Mouse (Mus musculus) T-cell, adult 2 months (primary cell): ENCODE results near the gene Myom1.

ENCODE experiments used
- DNase-seq: peaks from one replicate; pipeline ENCODE4 v3.0.0; 2022; ENCODE audit warnings: low spot score

Gene Myom1

GRCm38 (mm10) chr17:71017457-71017998, 15.1 kb downstream of the Myom1 start:
- DNase-seq, result no peak

- no peak for DNase-seq
Measured at GRCm38 (mm10) chr17:71018151-71018550, 15.7 kb downstream of the Myom1 start.

GRCm38 (mm10) chr17:71018616-71019308, 16.3 kb downstream of the Myom1 start:
- no peak for DNase-seq

GRCm38 (mm10) chr17:71019309-71019655, 16.8 kb downstream of the Myom1 start:
- DNase-seq, result no peak

GRCm38 (mm10) chr17:71019860-71020259, 17.4 kb downstream of the Myom1 start:
- no peak for DNase-seq

GRCm38 (mm10) chr17:71022841-71023240, 20.4 kb downstream of the Myom1 start:
- no peak for DNase-seq

GRCm38 (mm10) chr17:71024071-71024470, 21.6 kb downstream of the Myom1 start:
- DNase-seq, result no peak

- DNase-seq, result no peak
Measured at GRCm38 (mm10) chr17:71025922-71026321, 23.5 kb downstream of the Myom1 start.

- DNase-seq, result no peak
Measured at GRCm38 (mm10) chr17:71027186-71027585, 24.8 kb downstream of the Myom1 start.

- no peak for DNase-seq
Measured at GRCm38 (mm10) chr17:71032719-71033118, 30.3 kb downstream of the Myom1 start.

GRCm38 (mm10) chr17:71034472-71034871, 32.0 kb downstream of the Myom1 start:
- DNase-seq, result no peak

GRCm38 (mm10) chr17:71037188-71037587, 34.8 kb downstream of the Myom1 start:
- no peak for DNase-seq

GRCm38 (mm10) chr17:71038812-71039211, 36.4 kb downstream of the Myom1 start:
- DNase-seq, result no peak

GRCm38 (mm10) chr17:71039851-71040581, 37.6 kb downstream of the Myom1 start:
- DNase-seq, result no peak

GRCm38 (mm10) chr17:71040582-71040880, 38.1 kb downstream of the Myom1 start:
- DNase-seq, result no peak

- no peak for DNase-seq
Measured at GRCm38 (mm10) chr17:71042645-71043044, 40.2 kb downstream of the Myom1 start.

- DNase-seq, result no peak
Measured at GRCm38 (mm10) chr17:71045591-71045990, 43.2 kb downstream of the Myom1 start.

- DNase-seq, result no peak
Measured at GRCm38 (mm10) chr17:71046856-71047255, 44.4 kb downstream of the Myom1 start.

- DNase-seq, result no peak
Measured at GRCm38 (mm10) chr17:71049292-71049691, 46.9 kb downstream of the Myom1 start.

- DNase-seq, result no peak
Measured at GRCm38 (mm10) chr17:71053134-71053708, 50.8 kb downstream of the Myom1 start.

- no peak for DNase-seq
Measured at GRCm38 (mm10) chr17:71055203-71055894, 52.9 kb downstream of the Myom1 start.

- no peak for DNase-seq
Measured at GRCm38 (mm10) chr17:71056405-71056804, 54.0 kb downstream of the Myom1 start.

GRCm38 (mm10) chr17:71057758-71058157, 55.3 kb downstream of the Myom1 start:
- DNase-seq, result no peak
